Mouse (Mus musculus) skeletal muscle tissue, adult 2 months (tissue): ENCODE results near the gene Iah1.
A peak's percentile ranks its signal among the peaks of the same experiment; 100 is the strongest.

Experiments used
- DNase-seq: peaks from one replicate; pipeline ENCODE4 v3.0.0-alpha.2; 2012; ENCODE audit warnings: low read depth, low spot score

The Iah1 gene

DNA sequence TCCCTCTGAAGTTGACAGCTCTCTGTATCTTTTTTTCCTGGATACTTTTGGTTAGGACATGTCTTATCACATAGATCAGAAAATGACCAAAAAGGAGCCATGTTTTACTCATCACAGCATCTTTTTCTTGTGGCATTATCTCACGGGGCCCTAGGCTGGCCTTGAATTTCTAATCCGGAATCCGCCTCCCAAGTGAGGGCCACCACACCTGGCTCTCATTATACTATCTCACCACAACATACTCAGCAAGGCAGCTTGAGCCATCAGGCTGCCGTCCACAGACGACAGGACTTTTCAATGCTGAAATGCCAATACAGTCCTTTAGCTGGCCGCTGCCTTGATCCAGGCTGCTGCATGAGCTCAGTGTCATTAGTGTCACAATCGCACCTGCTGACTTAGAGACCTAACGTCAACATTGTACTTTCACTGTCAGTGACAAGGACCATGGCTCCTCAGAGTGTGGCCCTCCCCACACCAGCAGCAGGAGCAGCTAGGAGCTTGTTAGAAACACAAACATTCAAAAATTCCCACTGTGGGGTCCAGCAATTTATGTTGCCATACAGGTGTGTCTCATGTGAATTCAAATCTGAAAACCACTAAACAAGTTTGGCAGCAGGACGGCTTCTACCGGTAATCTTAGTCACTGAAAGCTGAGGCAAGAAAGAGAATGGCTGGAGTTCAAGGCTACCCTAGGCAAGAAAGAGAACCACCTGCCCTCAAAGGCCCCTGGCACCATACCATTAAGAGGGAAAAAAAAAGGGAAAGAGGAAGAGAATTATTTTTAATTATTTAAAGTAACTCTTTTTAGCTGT lies 48.6 kb downstream of the Iah1 start:
- no peak for DNase-seq

DNA sequence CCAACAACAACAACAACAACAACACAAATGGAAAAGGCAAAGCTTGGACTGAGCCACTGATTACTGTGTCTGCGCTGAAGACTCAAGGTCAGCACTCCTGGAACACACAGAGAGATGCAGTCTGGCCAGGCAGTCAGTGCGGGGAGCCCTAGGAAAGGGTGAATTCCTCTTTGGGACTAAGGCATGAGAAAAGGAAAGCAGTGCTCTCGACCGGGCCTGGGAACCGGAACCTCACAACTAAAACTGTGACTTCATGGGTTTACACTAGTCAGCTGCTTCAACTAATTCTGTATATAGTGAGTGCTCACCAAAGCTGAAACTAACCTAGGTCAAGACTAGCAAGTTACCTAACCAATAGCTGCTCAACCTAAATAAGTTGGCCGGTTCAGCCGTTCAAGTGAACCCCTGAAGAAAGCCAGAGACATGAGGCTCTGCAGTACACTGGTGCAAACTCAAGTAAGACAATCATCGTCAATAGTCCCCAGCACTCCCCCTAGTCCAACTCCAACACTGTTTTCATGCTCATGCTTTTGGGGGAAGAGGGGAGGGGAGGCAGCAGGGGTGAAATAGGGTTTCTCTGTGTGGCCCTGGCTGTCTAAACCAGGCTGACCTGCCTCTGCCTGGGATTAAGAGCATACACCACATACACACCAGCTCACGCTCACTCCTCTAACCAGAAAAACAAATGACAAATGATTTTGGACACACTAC lies 52.3 kb downstream of the Iah1 start:
- no peak for DNase-seq

- no peak for DNase-seq
Measured at GRCm38 (mm10) chr12:21369087-21369410, 52.9 kb downstream of the Iah1 start.

GRCm38 (mm10) chr12:21370035-21370611 lies 53.9 kb downstream of the Iah1 start:
- peak; percentile 23 for DNase-seq

DNA sequence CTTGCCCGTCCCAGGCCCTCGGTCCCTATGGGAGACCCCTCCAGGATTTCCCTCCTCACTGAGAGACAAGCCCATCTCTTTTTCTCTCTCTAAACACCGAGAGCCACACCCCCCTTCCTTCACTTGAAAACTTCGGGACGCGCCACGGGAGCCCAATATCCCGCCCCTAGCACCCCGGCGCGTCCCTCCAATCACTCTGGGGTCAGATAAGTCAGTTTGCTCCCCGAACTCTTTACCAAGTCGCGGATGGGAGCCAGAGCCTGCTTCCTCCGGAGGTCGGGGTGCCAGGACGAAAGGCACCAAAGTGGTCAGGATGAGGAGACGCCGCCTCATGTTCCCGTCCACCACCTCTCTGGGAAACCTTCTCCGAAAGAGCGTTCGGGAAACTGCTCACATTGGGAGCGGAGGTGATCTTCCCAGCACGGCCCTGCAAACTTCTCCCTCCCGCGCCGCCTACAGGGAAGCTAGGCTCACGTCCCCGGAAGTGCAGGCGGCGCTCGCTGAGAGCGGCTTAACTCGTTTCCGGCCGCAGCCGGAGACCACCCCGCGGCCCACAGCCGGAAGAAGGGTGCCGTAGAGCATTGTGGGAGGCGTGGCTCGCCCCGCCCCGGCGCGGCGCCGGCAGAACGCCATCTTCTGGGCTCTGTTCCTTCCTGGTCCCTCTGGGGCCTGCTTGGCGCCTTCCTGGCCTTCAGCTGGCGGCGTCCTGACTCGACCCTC lies 57.1 kb downstream of the Iah1 start, which contains the start of gene Adam17:
Gene Adam17, minus strand, starts transcription at position 533 of the 720 bp plus-strand sequence.
- DNase-seq: peak; percentile 95
